Mouse (Mus musculus) bone marrow macrophage, adult 2 months (primary cell): ENCODE data around the gene Spata6.

Source experiments
- CTCF ChIP-seq: IDR thresholded peaks from 2 replicates; pipeline ENCODE4 v1.5.1; 2012; ENCODE audit warnings: low read depth, mild to moderate bottlenecking, low read length, moderate library complexity
- POLR2A ChIP-seq: IDR thresholded peaks from 2 replicates; pipeline ENCODE4 v1.6.1; 2012; ENCODE audit warnings: mild to moderate bottlenecking, low read depth, low read length, borderline replicate concordance

DNA sequence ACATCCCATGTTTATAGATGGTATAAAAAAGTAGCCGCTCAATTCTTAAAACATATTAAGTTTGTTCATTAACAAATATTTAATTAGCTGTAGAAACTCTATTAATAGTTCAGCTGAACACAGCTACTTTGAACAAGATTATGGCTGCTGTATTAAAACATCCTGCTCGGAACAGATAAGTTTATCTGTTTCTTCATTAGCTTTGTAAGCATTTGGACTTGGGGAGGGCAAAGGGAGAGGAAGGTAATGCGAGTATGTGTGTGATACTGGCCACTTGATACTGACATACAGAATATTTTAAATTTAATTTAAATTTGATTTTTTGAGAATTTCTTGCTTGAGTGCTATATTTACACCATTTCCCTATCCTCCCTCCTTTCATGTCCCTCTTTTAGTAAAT, 80.1 kb downstream of the Spata6 start:
- TF ChIP-seq POLR2A, result no peak
- TF ChIP-seq CTCF, result no peak
